Mouse (Mus musculus) lung, postnatal 0 days (tissue): Measurements from ENCODE around the gene Lgals4.

Experiments used
- CTCF ChIP-seq: IDR thresholded peaks from 2 replicates; pipeline ENCODE4 v1.5.1; 2016; ENCODE audit warnings: antibody characterized with exemption, mild to moderate bottlenecking
- EP300 ChIP-seq: IDR thresholded peaks from 2 replicates; pipeline ENCODE4 v1.6.1; 2016; ENCODE audit warnings: antibody characterized with exemption, mild to moderate bottlenecking, control low read depth

DNA sequence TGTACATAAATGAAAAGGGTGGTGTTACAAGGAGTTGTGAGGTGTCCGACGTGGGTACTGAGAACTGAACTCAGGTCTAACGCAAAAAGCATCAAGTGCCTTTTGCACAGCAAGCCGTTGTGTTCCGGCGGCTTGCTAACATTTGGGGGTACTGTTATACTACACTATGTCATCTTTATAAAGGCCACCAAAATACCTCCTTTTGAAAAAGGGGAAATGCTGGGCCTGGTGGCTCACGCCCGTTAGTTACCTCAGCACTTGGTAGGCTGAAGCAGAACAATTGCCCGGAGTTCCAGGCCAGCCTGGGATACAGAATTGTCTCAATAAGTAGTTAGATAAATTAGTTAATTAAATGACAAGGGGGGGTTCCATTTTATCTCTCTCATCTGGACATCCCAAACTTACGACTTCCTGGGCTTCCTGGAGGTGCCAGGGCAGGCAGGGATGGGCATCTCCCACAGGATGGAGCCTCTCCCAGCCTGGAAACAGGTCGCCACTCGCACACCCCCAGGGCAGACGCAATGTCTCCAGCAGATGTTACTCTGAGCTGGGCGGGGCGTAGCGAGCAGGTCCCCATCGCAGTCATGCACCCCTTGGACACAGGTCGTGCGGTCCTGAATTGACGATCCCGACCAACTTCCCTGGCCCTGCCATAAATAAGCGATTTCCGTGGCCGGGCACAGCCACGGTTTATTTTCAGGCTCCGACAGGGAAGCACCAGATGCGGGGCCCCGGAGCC is 33.3 kb downstream of the Lgals4 start:
- TF ChIP-seq CTCF (no peak), EP300 (no peak)
